Mouse (Mus musculus): Measurements from ENCODE around the gene Zc3h4.
"Not testable (repeated sequence)": the region's sequence is repeated elsewhere in the genome, so short reads cannot be mapped to it uniquely, and the experiment has no call there.

The Zc3h4 gene

DNA sequence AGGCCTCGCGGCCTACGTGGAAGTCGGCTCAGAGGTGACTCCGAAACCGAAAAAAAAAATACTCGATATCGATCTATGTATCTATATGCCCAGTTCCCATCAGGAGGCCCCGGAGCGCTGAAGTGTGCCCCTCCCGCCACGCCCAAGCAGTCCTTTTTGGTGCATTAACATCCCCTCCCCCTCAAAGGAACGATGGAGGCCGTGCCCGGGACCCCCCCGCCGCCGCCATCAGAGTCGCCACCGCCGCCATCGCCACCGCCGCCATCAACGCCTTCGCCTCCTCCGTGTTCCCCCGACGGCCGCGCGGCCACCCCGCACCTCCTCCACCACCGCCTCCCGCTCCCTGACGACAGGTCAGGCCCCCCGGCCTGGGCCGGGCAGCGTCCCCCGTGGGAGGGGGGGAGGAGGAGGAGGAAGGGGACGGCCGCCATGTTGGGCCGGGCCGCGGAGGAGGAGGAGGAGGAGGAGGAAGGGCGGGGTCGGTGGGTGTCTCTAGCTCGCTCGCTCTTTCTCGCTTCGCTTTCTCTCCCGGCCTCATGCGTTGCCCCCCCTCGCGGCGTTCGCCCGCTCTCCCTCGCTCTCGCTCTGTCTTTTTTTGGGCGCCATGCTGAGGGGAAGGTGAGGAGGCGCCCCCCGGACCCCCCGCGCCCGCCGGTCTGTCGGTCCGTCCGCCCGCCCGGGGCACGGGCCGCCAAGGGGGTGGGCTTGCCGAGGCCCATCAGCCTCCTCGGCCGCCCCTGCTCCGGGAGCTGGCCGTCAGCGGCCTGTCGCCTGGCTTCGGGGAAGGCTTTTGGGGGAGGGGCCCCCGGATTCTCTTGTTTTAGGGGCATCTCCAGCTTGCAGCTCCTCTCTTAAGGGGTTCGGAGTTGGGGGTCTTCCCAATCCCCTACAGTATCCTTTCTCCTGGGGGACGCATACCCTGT, at the start of gene Zc3h4:
Gene Zc3h4, plus strand, starts transcription at position 222 of the 923 bp plus-strand sequence.
- peak; percentile 61 for DNase-seq (ENCODE audit: low read depth, low spot score)

DNA sequence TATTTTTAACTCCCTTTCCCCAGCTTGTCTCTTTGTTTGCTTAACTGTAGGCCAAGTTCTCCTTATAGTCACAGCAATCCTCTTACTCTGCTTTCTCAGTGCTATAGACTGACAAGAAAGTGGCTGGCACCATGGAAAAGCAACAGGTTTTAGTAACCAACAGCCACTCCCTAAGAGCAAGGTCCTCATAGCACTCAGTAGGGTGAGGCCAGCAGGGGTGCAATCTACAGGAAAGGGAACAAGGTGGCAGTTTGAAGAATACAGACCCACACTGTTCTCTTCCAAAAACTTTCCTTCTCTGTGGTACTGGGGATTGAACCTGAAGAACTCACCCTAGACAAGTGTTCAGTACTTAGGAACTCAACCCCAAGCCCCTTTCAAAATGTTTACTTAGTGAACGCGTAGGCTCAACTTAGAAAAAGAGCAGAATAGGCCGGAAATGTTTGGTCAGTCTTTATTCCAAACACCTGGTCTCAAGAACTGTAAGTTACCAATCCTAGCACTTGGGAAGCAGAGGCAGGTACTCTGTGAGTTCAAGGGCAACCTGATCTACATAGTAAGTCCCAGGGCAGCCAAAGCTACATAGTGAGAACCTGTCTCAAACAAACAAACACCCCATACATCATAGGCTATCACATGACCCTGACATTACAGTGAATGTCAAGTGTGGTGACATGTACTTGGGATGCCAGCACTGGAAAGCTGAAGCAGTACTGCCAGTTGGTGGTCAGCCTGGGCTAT, 44.7 kb upstream of the Zc3h4 start:
- DNase-seq (ENCODE audit: low read depth, low spot score), result no peak

DNA sequence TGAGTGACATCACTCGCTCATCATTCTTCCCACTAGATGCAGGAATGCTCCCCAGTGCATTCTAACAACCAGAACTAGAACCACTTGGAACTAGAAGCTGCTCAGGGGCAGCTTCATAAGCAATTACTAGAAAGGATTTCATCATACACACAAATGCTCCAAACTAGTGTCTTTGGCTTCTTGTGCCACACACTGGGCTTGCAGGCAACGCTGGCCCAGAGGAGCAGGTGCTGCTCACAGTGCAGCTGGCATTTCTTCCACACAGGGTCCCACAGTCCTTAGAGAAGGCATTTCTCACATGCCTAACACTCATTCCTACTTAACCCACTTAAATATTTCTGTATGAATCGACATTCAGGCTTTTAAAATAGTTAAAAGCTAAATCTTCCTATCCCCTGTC, 43.1 kb upstream of the Zc3h4 start:
- no peak for DNase-seq (ENCODE audit: low read depth, low spot score)

DNA sequence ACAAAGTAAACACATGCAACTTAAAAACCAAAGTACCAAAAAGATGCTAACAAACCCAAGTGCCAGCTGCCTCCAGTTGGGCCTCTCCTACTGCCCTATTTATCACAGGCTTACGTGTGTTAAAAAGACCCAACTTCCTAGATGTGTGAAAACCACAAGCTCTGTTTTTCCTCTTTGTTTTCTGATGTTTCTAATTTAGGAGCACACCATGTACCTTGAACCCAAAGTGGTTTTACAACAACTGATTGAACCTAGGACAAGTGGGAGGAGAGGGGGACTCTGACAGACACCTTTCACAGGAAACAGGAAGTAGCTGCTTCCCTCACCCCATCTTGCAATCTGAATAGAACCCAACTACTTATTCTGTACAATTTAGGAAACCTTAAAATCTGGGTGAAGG, 36.4 kb upstream of the Zc3h4 start:
- no peak for DNase-seq (ENCODE audit: low read depth, low spot score)

DNA sequence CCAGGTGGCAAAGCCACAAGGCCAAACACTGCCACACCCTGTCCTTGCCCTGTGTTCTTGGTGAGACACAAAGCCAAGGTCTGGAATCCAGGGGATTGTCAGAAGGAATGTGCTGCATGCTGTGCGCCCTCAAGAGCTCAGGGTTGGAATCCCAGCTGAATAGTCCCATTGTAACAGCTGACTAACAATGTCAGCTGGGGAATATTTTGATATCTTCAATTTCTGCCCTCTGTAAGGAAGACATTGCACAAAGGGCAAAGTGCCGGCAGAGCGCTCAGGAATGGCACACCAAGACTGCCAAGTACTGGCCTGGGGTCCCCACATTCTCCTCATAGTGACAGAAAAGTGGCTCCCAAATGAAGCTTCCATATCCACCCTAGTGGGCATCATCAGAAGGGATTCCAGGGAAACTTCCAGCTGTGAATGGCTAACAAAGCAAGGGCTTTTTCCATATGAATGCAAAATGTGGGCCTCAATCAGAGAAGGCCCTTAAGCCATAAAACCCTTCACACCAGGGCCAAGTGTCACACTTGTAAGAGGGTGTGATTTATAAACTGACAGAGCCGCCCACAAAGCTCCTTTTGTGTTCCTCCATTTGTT, 35.7 kb upstream of the Zc3h4 start:
- no peak for DNase-seq (ENCODE audit: low read depth, low spot score)

DNA sequence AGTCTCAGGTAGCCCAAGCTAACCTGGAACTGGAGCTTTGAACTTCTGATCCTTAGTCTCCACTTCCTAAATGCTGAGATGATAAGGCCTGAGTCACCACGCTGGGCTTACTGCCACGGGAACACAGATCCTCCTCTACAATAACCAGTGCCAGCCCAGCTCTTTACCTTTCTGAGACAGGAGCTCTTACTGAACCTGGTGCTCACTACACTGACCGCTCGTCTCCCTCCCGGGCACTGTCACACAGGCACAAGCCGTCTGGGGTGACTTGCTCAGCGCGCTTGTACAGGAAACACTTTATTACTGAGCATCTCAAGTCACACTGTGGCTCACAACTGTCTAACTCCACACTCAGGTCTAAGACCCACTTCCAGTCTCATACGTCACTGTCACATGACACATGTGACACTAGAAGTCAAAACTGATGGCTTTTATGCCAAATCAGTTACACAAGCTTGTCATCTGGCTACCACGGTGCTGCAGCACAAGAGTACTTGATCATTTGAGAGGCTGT, 34.5 kb upstream of the Zc3h4 start:
- no peak for DNase-seq (ENCODE audit: low read depth, low spot score)

DNA sequence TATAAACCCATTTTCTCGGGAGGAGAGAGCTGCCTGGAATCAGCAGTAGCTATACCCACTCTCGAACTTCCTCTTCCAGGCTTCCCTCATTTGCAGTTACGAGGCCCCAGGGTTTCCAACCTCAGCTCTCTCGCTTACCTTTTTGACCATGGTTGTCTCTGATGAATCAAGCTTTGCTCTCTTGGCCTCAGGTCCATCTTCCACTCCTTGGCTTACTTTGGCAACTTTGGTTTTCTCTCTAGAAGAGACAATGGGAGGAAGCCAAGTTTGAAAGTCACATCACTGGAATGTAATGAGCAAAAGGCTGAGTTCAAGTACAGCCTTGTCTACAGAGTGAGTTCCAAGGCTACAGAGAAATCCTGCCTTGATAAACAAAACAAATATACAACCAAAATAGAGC, 34.0 kb upstream of the Zc3h4 start:
- DNase-seq (ENCODE audit: low read depth, low spot score), result no peak

DNA sequence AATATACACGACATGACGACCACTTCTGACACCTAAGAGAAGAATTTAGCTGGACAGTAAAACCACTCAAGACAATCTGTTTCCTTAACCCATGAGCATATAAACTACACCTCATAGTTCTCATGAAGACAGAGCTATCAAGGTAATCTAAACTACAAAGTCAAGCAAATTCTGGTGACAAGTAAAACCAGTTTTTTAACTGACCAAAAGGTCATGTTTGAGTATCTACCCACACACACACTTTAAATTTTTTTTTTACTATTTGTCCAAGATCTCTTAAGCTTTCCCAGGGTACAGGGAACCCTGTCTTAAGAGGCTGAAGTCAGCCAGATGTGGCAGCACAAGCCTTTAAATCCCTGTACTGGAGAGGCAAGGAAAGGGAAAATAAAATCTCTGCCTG, 31.9 kb upstream of the Zc3h4 start:
- no peak for DNase-seq (ENCODE audit: low read depth, low spot score)

DNA sequence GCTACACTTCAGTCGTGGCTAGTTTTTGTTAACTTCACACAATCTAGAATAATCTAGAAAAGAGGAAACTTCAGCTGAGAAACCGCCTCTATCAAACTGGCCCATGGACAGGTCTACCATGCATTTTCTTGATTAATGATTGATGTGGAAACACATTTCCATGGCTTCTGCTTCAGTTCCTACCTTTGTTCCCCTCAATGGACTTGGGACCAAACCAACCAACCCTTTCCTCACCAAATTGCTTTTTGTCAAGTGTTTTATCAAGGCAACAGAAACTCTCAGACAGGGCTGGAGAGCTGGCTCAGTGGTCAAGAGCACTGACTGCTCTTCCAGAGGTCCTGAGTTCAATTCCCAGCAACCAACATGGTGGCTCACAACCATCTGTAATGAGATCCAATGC, 30.1 kb upstream of the Zc3h4 start:
- DNase-seq (ENCODE audit: low read depth, low spot score), result no peak

DNA sequence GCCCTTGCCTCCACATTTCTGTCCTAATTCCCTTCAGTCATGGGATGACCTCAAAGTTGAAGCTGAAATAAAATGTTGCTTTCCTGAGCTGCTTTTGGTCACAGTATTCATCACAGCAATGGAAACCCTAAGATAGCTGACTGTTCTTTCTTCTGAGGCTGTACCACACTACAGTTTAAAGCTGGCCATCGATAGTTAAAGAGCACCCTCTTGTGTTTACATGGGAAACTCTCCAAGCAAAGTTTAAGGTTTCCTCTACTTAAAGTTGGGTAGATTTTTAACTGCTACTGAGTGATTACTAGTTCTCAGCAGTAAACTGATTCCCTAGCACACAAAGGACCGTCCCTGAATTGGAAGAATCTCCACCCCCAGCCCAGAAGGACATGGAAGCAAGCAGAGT, 27.0 kb upstream of the Zc3h4 start:
- DNase-seq (ENCODE audit: low read depth, low spot score), result no peak

DNA sequence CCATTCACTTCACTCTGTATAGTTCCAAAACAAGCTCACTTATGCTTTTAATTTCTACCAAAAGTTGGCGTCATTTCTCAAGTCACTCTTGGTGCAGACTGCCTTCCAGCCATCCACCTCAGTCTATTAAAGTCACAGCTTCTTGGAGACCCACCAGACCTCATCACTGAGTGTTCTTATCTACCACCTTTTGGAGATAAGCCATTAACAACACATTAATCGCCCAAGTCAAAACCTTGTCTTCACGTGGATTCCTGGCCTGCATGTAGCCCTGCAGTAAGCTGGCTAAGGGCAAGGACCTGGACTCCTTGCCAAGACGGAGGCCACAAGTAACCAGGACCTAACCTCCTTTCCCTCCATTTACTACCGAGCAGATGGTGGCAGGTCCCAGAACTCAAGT, 25.7 kb upstream of the Zc3h4 start:
- no peak for DNase-seq (ENCODE audit: low read depth, low spot score)

DNA sequence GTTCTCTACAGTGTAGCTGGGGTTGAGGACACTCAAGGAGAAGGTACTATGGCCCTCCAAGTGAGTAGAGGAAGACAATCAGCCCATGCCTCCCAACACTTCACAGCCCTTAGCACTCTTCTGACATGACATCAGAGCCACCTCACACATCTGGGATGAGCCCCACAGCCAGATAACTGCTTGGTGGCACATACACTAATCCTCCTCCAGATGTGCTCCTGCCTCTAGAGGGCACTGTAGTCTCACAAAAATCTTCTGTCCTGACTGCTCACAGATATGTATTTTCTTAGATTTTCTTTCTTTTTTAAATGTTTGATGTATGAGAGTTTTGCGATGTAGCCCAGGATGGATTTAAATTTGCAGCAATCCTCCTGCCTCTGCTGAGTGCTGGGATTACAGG, 24.2 kb upstream of the Zc3h4 start:
- no peak for DNase-seq (ENCODE audit: low read depth, low spot score)

DNA sequence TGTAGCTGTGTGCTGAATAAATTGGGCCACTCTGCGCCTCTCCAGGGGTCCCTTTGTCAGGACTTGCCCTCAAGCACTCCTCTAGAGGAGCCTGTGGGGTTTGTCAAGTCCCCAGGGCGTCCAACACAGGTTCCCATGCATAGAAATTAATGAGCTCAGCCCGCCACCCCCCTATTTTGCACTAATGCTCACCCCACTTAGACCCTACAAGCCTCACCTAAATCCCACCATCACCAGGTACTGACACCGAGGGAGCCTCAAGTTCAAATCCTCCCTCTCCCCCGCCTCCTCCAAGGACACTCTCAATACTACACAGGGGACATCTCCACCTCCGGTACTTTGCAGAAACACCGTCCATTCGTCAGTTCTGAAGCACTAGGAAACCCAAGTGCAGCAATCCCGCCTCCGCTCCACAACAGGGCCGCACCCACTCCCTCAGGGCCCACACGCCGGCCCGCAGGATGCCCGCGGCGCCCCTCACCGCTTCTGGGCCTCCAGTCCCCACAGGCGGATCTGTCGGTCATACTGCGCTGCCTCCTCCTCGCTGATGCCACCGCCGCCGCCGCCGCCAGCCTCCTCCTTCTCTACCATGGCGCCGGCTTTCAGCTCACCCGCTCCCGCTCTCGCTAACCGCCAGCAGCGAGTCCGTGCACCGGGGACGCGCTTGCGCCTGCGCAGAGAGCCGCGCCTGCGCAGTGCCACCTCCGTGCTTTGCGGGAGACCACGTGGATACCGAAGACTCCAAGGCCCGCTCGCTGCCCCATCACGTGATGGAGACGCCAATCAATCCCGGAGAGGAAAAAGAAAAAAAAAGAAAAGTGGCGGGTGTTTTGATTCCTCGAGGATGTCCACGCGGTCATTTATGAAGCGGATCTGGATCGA, 13.3 kb upstream of the Zc3h4 start, which contains the start of gene Sae1:
Gene Sae1, minus strand, starts transcription at position 647 of the 882 bp plus-strand sequence.
- DNase-seq (ENCODE audit: low read depth, low spot score), result peak; percentile 90

DNA sequence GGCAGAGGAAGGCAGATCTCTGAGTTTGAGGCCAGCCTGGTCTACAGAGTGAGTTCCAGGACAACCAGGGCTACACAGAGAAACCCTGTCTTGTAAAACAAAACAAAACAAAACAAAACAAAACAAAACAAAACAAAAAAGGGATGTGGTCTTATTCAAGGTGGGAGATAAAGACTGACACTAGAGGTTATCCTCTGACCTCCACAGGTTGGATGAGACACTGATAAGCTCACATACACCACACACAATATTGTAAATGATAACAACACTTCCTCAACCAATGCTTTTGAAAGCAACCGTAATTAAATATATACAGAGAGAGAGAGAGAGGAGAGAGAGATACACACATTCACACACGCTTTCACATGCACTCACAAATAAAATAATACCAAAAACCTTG, 10.8 kb upstream of the Zc3h4 start:
- not testable (repeated sequence) for DNase-seq (ENCODE audit: low read depth, low spot score)

DNA sequence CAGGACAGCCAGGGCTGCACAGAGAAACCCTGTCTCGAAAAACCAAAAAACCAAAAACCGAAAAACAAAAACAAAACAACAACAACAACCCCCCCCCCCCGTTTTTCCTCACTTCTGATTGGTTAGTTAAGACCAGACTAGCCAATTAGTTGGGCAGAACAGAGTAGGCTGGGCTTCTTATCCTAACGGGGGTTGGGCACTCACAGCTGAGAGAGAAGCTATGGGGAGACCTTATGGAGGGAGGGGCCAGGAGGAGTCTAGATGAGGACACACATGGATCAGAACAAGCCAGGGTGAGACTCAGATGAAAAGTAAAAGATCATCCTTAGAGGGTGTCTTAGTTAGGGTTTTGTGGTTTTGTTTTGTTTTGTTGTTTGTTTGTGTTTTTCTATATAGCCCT, 7.8 kb upstream of the Zc3h4 start:
- no peak for DNase-seq (ENCODE audit: low read depth, low spot score)

DNA sequence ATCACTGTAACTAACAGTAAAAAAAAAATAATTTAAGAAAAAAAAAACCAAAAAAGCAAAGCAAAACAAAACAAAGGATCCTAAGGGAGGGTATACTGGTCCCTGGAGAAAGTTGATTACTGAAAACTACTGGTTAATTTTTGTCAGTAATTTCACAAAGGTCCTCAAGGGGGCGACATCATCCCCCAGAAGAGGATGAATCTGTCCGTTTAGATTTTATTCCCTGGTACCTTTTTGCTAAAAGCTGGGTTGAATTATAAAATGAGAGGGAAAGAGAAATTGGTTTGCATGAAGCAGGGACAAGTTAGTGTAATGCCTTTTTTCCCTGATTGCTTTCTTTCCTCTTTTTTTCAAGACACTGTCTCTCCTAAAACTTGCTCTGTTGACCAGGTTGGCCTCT, 4.8 kb upstream of the Zc3h4 start:
- no peak for DNase-seq (ENCODE audit: low read depth, low spot score)

DNA sequence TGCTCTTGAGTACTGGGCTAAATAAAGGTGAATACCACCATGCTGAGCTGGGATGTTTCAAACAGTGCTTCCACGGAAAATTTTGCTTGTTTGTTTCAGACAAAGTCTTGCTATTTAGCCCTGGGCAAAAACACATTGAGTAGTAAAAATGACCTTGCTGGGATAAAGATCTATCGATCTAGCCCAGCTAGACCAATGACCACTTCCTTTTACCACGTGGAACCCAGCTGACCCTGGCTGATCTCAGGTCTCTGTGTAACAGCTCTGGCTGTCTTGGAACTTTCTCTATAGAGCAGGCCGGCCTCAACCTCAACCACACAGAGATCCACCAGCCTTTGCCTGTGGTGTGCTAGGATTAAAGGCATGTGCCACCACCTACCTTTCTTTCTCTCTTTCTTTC, 3.2 kb upstream of the Zc3h4 start:
- DNase-seq (ENCODE audit: low read depth, low spot score), result no peak

DNA sequence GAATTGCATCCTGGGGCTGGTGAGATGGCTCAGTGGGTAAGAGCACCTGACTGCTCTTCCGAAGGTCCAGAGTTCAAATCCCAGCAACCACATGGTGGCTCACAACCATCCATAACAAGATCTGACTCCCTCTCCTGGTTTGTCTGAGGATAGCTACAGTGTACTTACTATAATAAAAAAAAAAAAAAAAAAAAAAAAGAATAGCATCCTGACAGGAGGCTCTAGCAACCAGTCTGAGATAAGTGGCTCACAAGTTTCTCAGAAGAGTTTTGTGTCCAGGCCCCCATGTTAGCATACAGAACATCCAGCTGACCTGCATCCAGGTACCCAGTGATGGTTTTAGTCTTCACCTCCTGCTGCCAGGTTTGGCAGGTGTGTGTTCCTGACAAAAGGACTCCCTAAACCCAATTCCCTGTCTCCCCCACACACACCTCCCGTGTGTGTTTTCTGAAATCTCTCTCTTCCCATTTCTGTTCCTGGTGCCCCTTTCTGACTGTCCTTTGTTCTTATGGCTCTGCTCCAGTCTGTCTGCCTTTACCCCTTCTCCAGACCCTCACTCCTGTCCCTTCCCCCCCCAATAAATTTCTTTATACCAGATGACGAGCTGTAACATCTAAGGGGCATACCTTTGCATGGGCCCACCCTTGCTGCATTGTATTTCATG, 2.2 kb upstream of the Zc3h4 start:
- no peak for DNase-seq (ENCODE audit: low read depth, low spot score)

DNA sequence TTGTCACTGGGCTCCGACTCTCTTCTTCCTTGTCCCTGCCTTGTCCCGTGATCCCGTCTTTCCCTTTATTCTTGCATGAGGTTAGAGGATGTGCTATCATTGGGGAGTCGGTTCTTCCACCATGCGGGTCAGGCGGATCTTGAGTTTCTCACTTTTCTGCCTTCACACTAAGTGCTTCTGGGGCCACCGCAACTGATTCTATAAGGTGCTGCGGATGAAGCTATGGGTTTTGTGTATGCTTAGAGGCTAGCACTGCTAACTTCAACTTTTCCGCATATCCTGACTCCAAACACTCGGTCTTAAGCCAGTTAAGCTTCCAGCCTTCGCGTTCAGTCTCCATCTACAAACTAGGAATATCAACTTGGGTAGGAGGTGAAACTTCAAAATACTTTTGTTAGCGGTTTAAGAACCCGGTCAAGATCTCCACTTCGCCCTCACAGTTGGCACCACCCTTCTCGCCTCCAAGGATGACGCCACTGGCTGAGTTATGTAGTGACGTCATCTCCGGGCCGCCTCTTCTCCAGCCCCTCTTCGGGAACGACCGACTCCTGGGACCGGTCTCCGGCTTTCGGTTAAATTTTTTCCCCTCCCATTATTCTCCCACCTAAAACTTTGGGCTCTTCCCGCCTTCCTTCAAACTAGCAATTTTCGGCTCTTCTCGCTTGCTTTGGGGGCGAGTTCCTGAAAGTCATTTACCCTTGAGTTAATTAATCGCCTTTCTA, 1.5 kb upstream of the Zc3h4 start:
- DNase-seq (ENCODE audit: low read depth, low spot score), result peak; percentile 85

Data from retina, adult 2 months (tissue).